Mouse (Mus musculus): ENCODE results near the gene Lamtor4. TPM values are rescaled to one million over a fixed set of nuclear protein-coding genes. Genes with fewer than 3 reads are reported as not detected.

Lamtor4 gene
- polyA plus RNA-seq, 1 experiment from 2014 or later = 87.4 TPM

Other genes with a start within 250 kb of the Lamtor4 start
- not detected in 2 replicates for gene Smok3a, start 234.2 kb upstream of the Lamtor4 start, polyA plus RNA-seq (2015; fragmentation: Nextera tagmentation; extraction: Ambion mirVana)
- not detected in 2 replicates for gene Smok3b, start 234.1 kb upstream of the Lamtor4 start, polyA plus RNA-seq (2015; fragmentation: Nextera tagmentation; extraction: Ambion mirVana)
- not detected in 2 replicates for gene Smok3c, start 202.3 kb upstream of the Lamtor4 start, polyA plus RNA-seq (2015; fragmentation: Nextera tagmentation; extraction: Ambion mirVana)
- 31.2 and 34.2 TPM in 2 replicates for gene Zkscan1, start 170.4 kb upstream of the Lamtor4 start, polyA plus RNA-seq (2015; fragmentation: Nextera tagmentation; extraction: Ambion mirVana)
- 117 and 118 TPM in 2 replicates for gene Zscan21, start 138.6 kb upstream of the Lamtor4 start, polyA plus RNA-seq (2015; fragmentation: Nextera tagmentation; extraction: Ambion mirVana)
- gene Zfp113, start 99.7 kb upstream of the Lamtor4 start, polyA plus RNA-seq (2015; fragmentation: Nextera tagmentation; extraction: Ambion mirVana) = 39.4 and 43.9 TPM in 2 replicates
- 281 and 305 TPM in 2 replicates for gene Cops6, start 94.4 kb upstream of the Lamtor4 start, polyA plus RNA-seq (2015; fragmentation: Nextera tagmentation; extraction: Ambion mirVana)
- 27.8 and 31.9 TPM in 2 replicates for gene Ap4m1, start 83.5 kb upstream of the Lamtor4 start, polyA plus RNA-seq (2015; fragmentation: Nextera tagmentation; extraction: Ambion mirVana)
- gene Mcm7, start 83.1 kb upstream of the Lamtor4 start, polyA plus RNA-seq (2015; fragmentation: Nextera tagmentation; extraction: Ambion mirVana) = 173 and 191 TPM in 2 replicates
- 83.2 and 87.6 TPM in 2 replicates for gene Taf6, start 68.0 kb upstream of the Lamtor4 start, polyA plus RNA-seq (2015; fragmentation: Nextera tagmentation; extraction: Ambion mirVana)
- gene Cnpy4, start 68.0 kb upstream of the Lamtor4 start, polyA plus RNA-seq (2015; fragmentation: Nextera tagmentation; extraction: Ambion mirVana) = 39.8 and 40.8 TPM in 2 replicates
- 12.9 and 13.2 TPM in 2 replicates for gene Mblac1, start 61.2 kb upstream of the Lamtor4 start, polyA plus RNA-seq (2015; fragmentation: Nextera tagmentation; extraction: Ambion mirVana)
- gene Nxpe5, start 29.6 kb upstream of the Lamtor4 start, polyA plus RNA-seq (2015; fragmentation: Nextera tagmentation; extraction: Ambion mirVana) = not detected in 2 replicates
- gene BC037034, start 8.6 kb downstream of the Lamtor4 start, polyA plus RNA-seq (2015; fragmentation: Nextera tagmentation; extraction: Ambion mirVana) = 11.1 and 14.0 TPM in 2 replicates
- gene Gal3st4, start 17.4 kb downstream of the Lamtor4 start, polyA plus RNA-seq (2015; fragmentation: Nextera tagmentation; extraction: Ambion mirVana) = 1.6 and 2.4 TPM in 2 replicates
- gene Gm43720, start 24.5 kb downstream of the Lamtor4 start, polyA plus RNA-seq (2015; fragmentation: Nextera tagmentation; extraction: Ambion mirVana) = 0.10 TPM in 1 of 2 replicates, not detected in the other
- gene Gpc2, start 24.5 kb downstream of the Lamtor4 start, polyA plus RNA-seq (2015; fragmentation: Nextera tagmentation; extraction: Ambion mirVana) = 212 and 245 TPM in 2 replicates
- gene Stag3, start 24.8 kb downstream of the Lamtor4 start, polyA plus RNA-seq (2015; fragmentation: Nextera tagmentation; extraction: Ambion mirVana) = 5.6 and 6.3 TPM in 2 replicates
- gene Pvrig, start 86.5 kb downstream of the Lamtor4 start, polyA plus RNA-seq (2015; fragmentation: Nextera tagmentation; extraction: Ambion mirVana) = not detected in 2 replicates
- gene Zfp157, start 186.0 kb downstream of the Lamtor4 start, polyA plus RNA-seq (2015; fragmentation: Nextera tagmentation; extraction: Ambion mirVana) = 82.4 and 82.8 TPM in 2 replicates